Mouse (Mus musculus) right cerebral cortex, postnatal 25 days (tissue): ENCODE results near the gene Sertad4.

Experiments used
- DNase-seq: peaks from one replicate; pipeline ENCODE4 v3.0.0; 2022

Gene Sertad4

GRCm38 (mm10) chr1:192800338-192800737 is 55.2 kb downstream of the Sertad4 start:
- DNase-seq: no peak

GRCm38 (mm10) chr1:192799165-192799991 is 56.2 kb downstream of the Sertad4 start:
- no peak for DNase-seq

DNA sequence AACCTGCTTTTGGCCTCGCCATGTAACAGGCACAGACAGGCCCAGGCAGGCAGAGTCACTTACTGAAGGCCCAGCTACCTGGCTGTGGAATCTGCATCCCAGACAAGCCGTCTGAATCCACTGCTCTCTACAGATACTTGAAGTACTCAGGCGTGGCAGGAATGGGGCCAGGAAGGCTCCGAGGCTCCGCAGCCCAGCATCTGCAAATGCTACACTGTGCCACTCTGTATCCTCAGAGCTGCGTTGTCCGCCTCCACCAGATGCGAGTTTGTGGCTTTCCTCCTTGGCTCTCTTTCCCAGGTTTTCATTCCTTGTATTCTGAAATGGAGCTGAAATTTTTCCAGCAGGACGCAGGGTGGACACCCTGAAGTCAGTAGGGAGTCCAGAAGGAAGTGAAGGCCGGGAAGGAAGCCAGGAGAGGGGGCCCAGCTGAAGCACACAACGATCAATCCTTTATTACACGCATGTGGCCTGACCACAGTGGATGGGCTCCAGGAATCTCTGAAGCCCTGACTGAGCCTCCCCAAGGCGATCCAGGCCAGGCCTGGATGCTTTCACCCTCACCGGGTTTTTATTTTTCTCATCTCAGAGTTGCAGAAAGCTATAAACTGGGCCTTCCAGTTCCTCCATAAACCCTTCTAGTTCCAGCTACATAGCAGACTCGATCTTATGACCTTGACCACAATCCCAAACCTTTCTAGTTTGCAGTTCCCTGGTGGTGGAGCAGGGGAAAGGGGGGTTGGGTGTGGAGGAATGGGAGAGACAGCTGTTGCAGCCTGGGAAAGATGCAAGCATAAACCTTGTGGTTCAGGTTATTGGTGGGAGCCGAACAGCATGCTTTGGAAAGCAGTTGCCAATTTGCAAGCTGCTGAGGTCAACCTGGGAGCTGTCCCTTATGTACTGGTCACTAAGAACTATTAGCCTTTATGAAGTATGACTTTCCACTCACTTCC is 57.1 kb downstream of the Sertad4 start:
- DNase-seq: no peak

DNA sequence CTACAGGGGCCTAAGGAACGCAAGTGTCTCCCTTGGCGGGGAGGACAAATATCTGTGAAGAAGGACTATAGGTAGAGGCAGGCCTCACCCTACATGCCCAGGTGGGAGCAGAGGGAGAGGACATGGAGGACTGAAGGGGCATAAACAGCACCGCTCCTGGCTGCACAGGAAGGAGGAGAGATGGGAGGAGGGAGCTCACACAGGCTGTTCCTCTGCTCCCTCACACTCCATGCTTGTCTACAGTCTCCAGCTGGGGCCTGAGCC is 58.6 kb downstream of the Sertad4 start:
- DNase-seq: no peak

GRCm38 (mm10) chr1:192796201-192797010 is 59.1 kb downstream of the Sertad4 start:
- DNase-seq: no peak

- DNase-seq: no peak
Measured at GRCm38 (mm10) chr1:192794957-192795745, 60.4 kb downstream of the Sertad4 start.
